Mouse (Mus musculus): ENCODE results near the gene Nsmce1.

The Nsmce1 gene

GRCm38 (mm10) chr7:125490947-125491735 is at the start of gene Nsmce1:
Gene Nsmce1 (minus strand): TSS chr7:125491596.
- peak; percentile 96 for DNase-seq (ENCODE audit: low read depth, low spot score)

GRCm38 (mm10) chr7:125541026-125541425 is 49.6 kb upstream of the Nsmce1 start:
- no peak for DNase-seq (ENCODE audit: low read depth, low spot score)

GRCm38 (mm10) chr7:125539351-125539750 is 48.0 kb upstream of the Nsmce1 start:
- DNase-seq (ENCODE audit: low read depth, low spot score), result no peak

GRCm38 (mm10) chr7:125527901-125528580 is 36.6 kb upstream of the Nsmce1 start:
- DNase-seq (ENCODE audit: low read depth, low spot score), result no peak

GRCm38 (mm10) chr7:125527186-125527585 is 35.8 kb upstream of the Nsmce1 start:
- no peak for DNase-seq (ENCODE audit: low read depth, low spot score)

- DNase-seq (ENCODE audit: low read depth, low spot score), result no peak
Measured at GRCm38 (mm10) chr7:125523051-125523450, 31.7 kb upstream of the Nsmce1 start.

GRCm38 (mm10) chr7:125519715-125520114 is 28.3 kb upstream of the Nsmce1 start:
- no peak for DNase-seq (ENCODE audit: low read depth, low spot score)

GRCm38 (mm10) chr7:125517470-125517869 is 26.1 kb upstream of the Nsmce1 start:
- DNase-seq (ENCODE audit: low read depth, low spot score), result no peak

- no peak for DNase-seq (ENCODE audit: low read depth, low spot score)
Measured at GRCm38 (mm10) chr7:125516723-125517122, 25.3 kb upstream of the Nsmce1 start.

GRCm38 (mm10) chr7:125515081-125515853 is 23.9 kb upstream of the Nsmce1 start:
- no peak for DNase-seq (ENCODE audit: low read depth, low spot score)

- no peak for DNase-seq (ENCODE audit: low read depth, low spot score)
Measured at GRCm38 (mm10) chr7:125511852-125512251, 20.5 kb upstream of the Nsmce1 start.

- no peak for DNase-seq (ENCODE audit: low read depth, low spot score)
Measured at GRCm38 (mm10) chr7:125511432-125511831, 20.0 kb upstream of the Nsmce1 start.

GRCm38 (mm10) chr7:125507279-125507678 is 15.9 kb upstream of the Nsmce1 start:
- DNase-seq (ENCODE audit: low read depth, low spot score), result no peak

GRCm38 (mm10) chr7:125505568-125505967 is 14.2 kb upstream of the Nsmce1 start:
- no peak for DNase-seq (ENCODE audit: low read depth, low spot score)

GRCm38 (mm10) chr7:125504618-125505017 is 13.2 kb upstream of the Nsmce1 start:
- no peak for DNase-seq (ENCODE audit: low read depth, low spot score)

- no peak for DNase-seq (ENCODE audit: low read depth, low spot score)
Measured at GRCm38 (mm10) chr7:125503374-125504092, 12.1 kb upstream of the Nsmce1 start.

GRCm38 (mm10) chr7:125500879-125501278 is 9.5 kb upstream of the Nsmce1 start:
- DNase-seq (ENCODE audit: low read depth, low spot score), result no peak

GRCm38 (mm10) chr7:125499927-125500868 is 8.8 kb upstream of the Nsmce1 start:
- DNase-seq (ENCODE audit: low read depth, low spot score), result no peak

- no peak for DNase-seq (ENCODE audit: low read depth, low spot score)
Measured at GRCm38 (mm10) chr7:125495864-125496440, 4.6 kb upstream of the Nsmce1 start.

- DNase-seq (ENCODE audit: low read depth, low spot score), result no peak
Measured at GRCm38 (mm10) chr7:125492551-125492950, 1.2 kb upstream of the Nsmce1 start.

All from mesoderm, embryonic 11.5 days (tissue).